Mouse (Mus musculus): ENCODE data around the gene Slc3a2.
"Not testable (repeated sequence)": the region's sequence is repeated elsewhere in the genome, so short reads cannot be mapped to it uniquely, and the experiment has no call there.

Gene Slc3a2

GRCm38 (mm10) chr19:8722907-8723573 is at the start of gene Slc3a2:
Gene Slc3a2, minus strand, starts transcription at chr19:8723369.
- peak; percentile 96 for DNase-seq

- peak; percentile 88 for DNase-seq
These were observed 47.5 kb upstream of the Slc3a2 start, which contains the start of gene Tmem223 for GRCm38 (mm10) chr19:8770567-8771270. Gene Tmem223, plus strand, starts transcription at chr19:8770996.

- DNase-seq = no peak
These were observed 42.4 kb upstream of the Slc3a2 start for GRCm38 (mm10) chr19:8765562-8765961.

- no peak for DNase-seq
These were observed 40.1 kb upstream of the Slc3a2 start for GRCm38 (mm10) chr19:8763276-8763675.

- peak; percentile 30 for DNase-seq
These were observed 37.6 kb upstream of the Slc3a2 start for GRCm38 (mm10) chr19:8760757-8761156.

GRCm38 (mm10) chr19:8758899-8759298 is 35.7 kb upstream of the Slc3a2 start:
- no peak for DNase-seq

- DNase-seq = peak; percentile 31
These were observed 34.4 kb upstream of the Slc3a2 start for GRCm38 (mm10) chr19:8757471-8757998.

- peak; percentile 94 for DNase-seq
These were observed 33.6 kb upstream of the Slc3a2 start, which contains the start of gene Nxf1 for GRCm38 (mm10) chr19:8756635-8757387. Gene Nxf1, plus strand, starts transcription at chr19:8757073.

- DNase-seq = no peak
These were observed 32.5 kb upstream of the Slc3a2 start for GRCm38 (mm10) chr19:8755652-8756051.

- no peak for DNase-seq
These were observed 24.2 kb upstream of the Slc3a2 start for GRCm38 (mm10) chr19:8747368-8747767.

- DNase-seq = no peak
These were observed 22.2 kb upstream of the Slc3a2 start for GRCm38 (mm10) chr19:8745382-8745781.

- DNase-seq = peak; percentile 33
These were observed 19.0 kb upstream of the Slc3a2 start for GRCm38 (mm10) chr19:8742176-8742575.

- peak; percentile 95 for DNase-seq
These were observed 18.2 kb upstream of the Slc3a2 start, which contains the start of gene Stx5a for GRCm38 (mm10) chr19:8741243-8741869. Gene Stx5a, plus strand, starts transcription at chr19:8741413.

- DNase-seq = peak; percentile 39
These were observed 17.4 kb upstream of the Slc3a2 start, which contains the start of gene 1700092M07Rik for GRCm38 (mm10) chr19:8740603-8741002. Gene 1700092M07Rik, plus strand, starts transcription at chr19:8740718.

- no peak for DNase-seq
These were observed 16.5 kb upstream of the Slc3a2 start for GRCm38 (mm10) chr19:8739646-8740045.

- DNase-seq = no peak
These were observed 15.7 kb upstream of the Slc3a2 start for GRCm38 (mm10) chr19:8738911-8739310.

GRCm38 (mm10) chr19:8736160-8736467 is 12.9 kb upstream of the Slc3a2 start:
- no peak for DNase-seq

GRCm38 (mm10) chr19:8735389-8736159 is 12.4 kb upstream of the Slc3a2 start, which contains the start of gene Wdr74:
Gene Wdr74, plus strand, starts transcription at chr19:8735827.
- DNase-seq = peak; percentile 92

- DNase-seq = no peak
These were observed 11.2 kb upstream of the Slc3a2 start for GRCm38 (mm10) chr19:8734334-8734733.

GRCm38 (mm10) chr19:8728335-8729099 is 5.3 kb upstream of the Slc3a2 start:
- DNase-seq = not testable (repeated sequence)

GRCm38 (mm10) chr19:8727495-8728114 is 4.4 kb upstream of the Slc3a2 start:
- no peak for DNase-seq

All from thymus, postnatal 14 days (tissue).